In the genomic region with DNA sequence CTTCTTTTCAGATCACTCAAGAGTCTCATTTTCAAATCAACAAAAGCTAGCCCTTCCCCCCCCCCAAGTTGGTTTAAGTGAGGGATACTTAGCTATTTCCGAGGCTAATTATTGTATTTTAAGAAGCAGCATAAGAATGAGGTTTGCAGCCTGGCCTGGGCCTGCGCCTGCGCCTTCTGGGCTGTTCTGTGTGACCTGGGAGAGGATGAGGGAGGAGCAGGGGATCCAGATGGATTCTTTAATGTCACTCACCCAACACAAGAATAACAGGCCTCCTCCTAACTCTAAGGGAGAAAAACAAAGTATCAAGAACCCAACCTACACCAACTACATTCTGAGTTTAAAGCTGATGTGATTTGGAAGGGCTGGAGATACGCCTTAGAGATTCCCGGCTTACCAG, we compare ENCODE assay signal across 8 mouse cellular contexts.
A peak's percentile ranks its signal among the peaks of the same experiment; 100 is the strongest.
DNase-seq lines count a peak whose midpoint lies in the region; ATAC-seq and TF ChIP-seq lines count a peak whose summit lies in the region.
"Had no signal": no experiment of that assay in that cellular context is flagged by ENCODE, and none has a peak within 500 bp of the region (broad histone marks: within the 10 kb centered on the region; RNA-seq: fewer than 3 reads in every experiment).

No protein-coding gene starts in this region.

- no peak for TF ChIP-seq EP300 in heart, postnatal 0 days (IDR thresholded peaks at IDR 0.05; ENCODE audit: low read depth)

- H3K4me3 ChIP-seq in kidney, adult 2 months (ENCODE audit: insufficient read depth, low read depth, low read length) = no peak overlapping the region
- H3K4me3 ChIP-seq in embryonic facial prominence, embryonic 14.5 days (ENCODE audit: low read depth, low read length) = no peak overlapping the region
- no peak overlapping the region for H3K4me3 ChIP-seq in heart, postnatal 0 days (ENCODE audit: low read depth, low read length)

- H3K27ac ChIP-seq in kidney, adult 2 months (ENCODE audit: insufficient read depth, low read depth, low read length) = peak overlapping the region; percentile 48
- H3K27ac ChIP-seq in embryonic facial prominence, embryonic 14.5 days (replicated peaks; ENCODE audit: low read depth, low read length) = peak overlapping the region; percentile 16
- H3K27ac ChIP-seq in heart, postnatal 0 days (ENCODE audit: low read depth) = peak overlapping the region; percentile 96

- intact Hi-C loops in left cerebral cortex, postnatal 36 days (cut with DNase I) = no loop called here

- peak; percentile 63 for DNase-seq in kidney, adult 2 months
- no peak for DNase-seq in kidney, adult 11 months
- no peak for DNase-seq in embryonic facial prominence, embryonic 14.5 days (ENCODE audit: low spot score)
- DNase-seq in heart, postnatal 0 days (ENCODE audit: low spot score) = no peak
- peak; percentile 31 for DNase-seq in lung, postnatal 25 days (ENCODE audit: low spot score)
- DNase-seq in left cerebral cortex, postnatal 36 days (ENCODE audit: low spot score in 2 of 2) = no peak
- DNase-seq in thymus, postnatal 14 days = no peak
- DNase-seq: cerebellum, adult 9-10 months had no signal

- no peak overlapping the region; the same call in 1 of the 2 replicates for H3K9ac ChIP-seq in embryonic facial prominence, embryonic 14.5 days (ENCODE audit: low read depth, low read length)
- H3K9ac ChIP-seq in heart, postnatal 0 days (replicated peaks; ENCODE audit: low read depth, low read length) = no peak overlapping the region

- ATAC-seq in embryonic facial prominence, embryonic 14.5 days (ENCODE audit: low read depth) = no peak
- ATAC-seq in heart, postnatal 0 days (ENCODE audit: insufficient read depth, low read depth) = no peak

- H3K4me2 ChIP-seq in embryonic facial prominence, embryonic 14.5 days (ENCODE audit: low read depth, low read length) = no peak overlapping the region
- H3K4me2 ChIP-seq in heart, postnatal 0 days (ENCODE audit: low read depth, low read length) = no peak overlapping the region; the same call in 1 of the 2 replicates

- no peaks in the 10 kb centered on the region for H3K27me3 ChIP-seq in kidney, adult 2 months (replicated peaks; ENCODE audit: control insufficient read depth, insufficient read depth, low read length)
- H3K27me3 ChIP-seq in embryonic facial prominence, embryonic 14.5 days (replicated peaks; ENCODE audit: control insufficient read depth, insufficient read depth, low read length) = no peaks in the 10 kb centered on the region
- no peaks in the 10 kb centered on the region for H3K27me3 ChIP-seq in heart, postnatal 0 days (ENCODE audit: control insufficient read depth, insufficient read depth, low read length)

- no peak for TF ChIP-seq CTCF in kidney, adult 2 months (conservative IDR thresholded peaks at IDR 0.05; ENCODE audit: insufficient read depth, insufficient read length, low read depth, low read length)
- TF ChIP-seq CTCF in heart, postnatal 0 days (IDR thresholded peaks at IDR 0.05; ENCODE audit: low read depth) = no peak

- H3K4me1 ChIP-seq in kidney, adult 2 months (ENCODE audit: control insufficient read depth, insufficient read depth, low read length) = peaks cover 8% of the 10 kb centered on the region
- H3K4me1 ChIP-seq in embryonic facial prominence, embryonic 14.5 days (ENCODE audit: control insufficient read depth, insufficient read depth, low read length) = peaks cover 45% of the 10 kb centered on the region
- H3K4me1 ChIP-seq in heart, postnatal 0 days (ENCODE audit: control insufficient read depth, insufficient read depth) = peaks cover 54% of the 10 kb centered on the region

- no peaks in the 10 kb centered on the region; the same call in 1 of the 2 replicates for H3K36me3 ChIP-seq in kidney, adult 2 months (ENCODE audit: control insufficient read depth, insufficient read depth, low read length)
- peaks cover 8% of the 10 kb centered on the region; the same call in 1 of the 2 replicates for H3K36me3 ChIP-seq in embryonic facial prominence, embryonic 14.5 days (ENCODE audit: control insufficient read depth, insufficient read depth, low read length)
- no peaks in the 10 kb centered on the region for H3K36me3 ChIP-seq in heart, postnatal 0 days (replicated peaks; ENCODE audit: control insufficient read depth, insufficient read depth, low read length)

- WGBS in kidney, adult 2 months = 77% methylated on average over 5 of the region's 5 CpGs
- 79% methylated on average over 5 of the region's 5 CpGs for WGBS in embryonic facial prominence, embryonic 14.5 days
- 52% methylated on average over 5 of the region's 5 CpGs for WGBS in heart, postnatal 0 days

- H3K9me3 ChIP-seq in embryonic facial prominence, embryonic 14.5 days (ENCODE audit: control insufficient read depth, low read length) = no peaks in the 10 kb centered on the region
- no peaks in the 10 kb centered on the region for H3K9me3 ChIP-seq in heart, postnatal 0 days (replicated peaks; ENCODE audit: control insufficient read depth, low read length)

- TF ChIP-seq POLR2A in kidney, adult 2 months (IDR thresholded peaks at IDR 0.05; ENCODE audit: low read depth, low read length) = no peak

Comparison
In these comparisons a context has a peak if more than half of its experiments do, and no peak if none do; other contexts are left out.
1. DNase-seq: peak in kidney, adult 2 months (single experiment) and lung, postnatal 25 days (single experiment); none in kidney, adult 11 months (single experiment), embryonic facial prominence, embryonic 14.5 days (single experiment), heart, postnatal 0 days (single experiment), left cerebral cortex, postnatal 36 days (0 of 2) and thymus, postnatal 14 days (single experiment).
2. H3K27ac ChIP-seq: peak in every context shown above with its lines; median percentile 96 in heart, postnatal 0 days; 48 in kidney, adult 2 months; 16 in embryonic facial prominence, embryonic 14.5 days.